Mouse (Mus musculus): ENCODE results near the gene Sardh. TPM values are rescaled to one million over a fixed set of nuclear protein-coding genes. Genes with fewer than 3 reads are reported as not detected.

Sardh gene
- polyA plus RNA-seq, 1 experiment = 28.4 TPM

GRCm38 (mm10) chr2:27179101-27179500, 69.0 kb downstream of the Sardh start:
- Histone ChIP-seq H3K36me3 (ENCODE audit: control insufficient read depth, insufficient read depth) (no peaks in the 10 kb centered on the region), H3K4me2 (ENCODE audit: low read depth) (peak overlapping the region; percentile 14), H3K4me3 (no peak overlapping the region), H3K27me3 (ENCODE audit: control insufficient read depth, insufficient read depth, insufficient read length) (peaks cover 21% of the 10 kb centered on the region), H3ac (ENCODE audit: control insufficient read depth, insufficient read length) (no peak overlapping the region), H3K79me2 (ENCODE audit: control insufficient read depth, insufficient read depth) (no peaks in the 10 kb centered on the region)
- TF ChIP-seq USF1 (IDR thresholded peaks at IDR 0.05; ENCODE audit: low read depth) (no peak), POLR2AphosphoS2 (IDR thresholded peaks at IDR 0.05; ENCODE audit: insufficient read length, low read depth) (no peak), TCF12 (IDR thresholded peaks at IDR 0.05; ENCODE audit: insufficient read depth, poor library complexity, severe bottlenecking) (no peak), MAX (IDR thresholded peaks at IDR 0.05; ENCODE audit: low read depth) (no peak), MYOD1 (IDR thresholded peaks at IDR 0.05; ENCODE audit: control insufficient read depth in 1 of 3, insufficient read length in 2 of 3, low read depth in 2 of 3) (peak in 1 of 3 experiments; percentile 40), SRF (IDR thresholded peaks at IDR 0.05; ENCODE audit: control insufficient read depth, insufficient read length, low read depth) (no peak), REST (IDR thresholded peaks at IDR 0.05; ENCODE audit: insufficient read depth, insufficient read length) (no peak), MYOG (IDR thresholded peaks at IDR 0.05; ENCODE audit: control insufficient read depth in 1 of 3, insufficient read depth in 1 of 3, insufficient read length in 2 of 3, low read depth in 2 of 3) (peak in 1 of 3 experiments; percentile 34), TCF3 (IDR thresholded peaks at IDR 0.05; ENCODE audit: insufficient read length, low read depth) (no peak)

- Histone ChIP-seq H3K27me3 (ENCODE audit: control insufficient read depth, insufficient read depth, insufficient read length) (peaks cover 27% of the 10 kb centered on the region), H3K4me2 (ENCODE audit: low read depth) (peak overlapping the region; percentile 9), H3K36me3 (ENCODE audit: control insufficient read depth, insufficient read depth) (no peaks in the 10 kb centered on the region), H3ac (ENCODE audit: control insufficient read depth, insufficient read length) (no peak overlapping the region), H3K4me3 (no peak overlapping the region), H3K79me2 (ENCODE audit: control insufficient read depth, insufficient read depth) (no peaks in the 10 kb centered on the region)
- TF ChIP-seq MYOG (IDR thresholded peaks at IDR 0.05; ENCODE audit: control insufficient read depth in 1 of 3, insufficient read depth in 1 of 3, insufficient read length in 2 of 3, low read depth in 2 of 3) (no peak), MYOD1 (IDR thresholded peaks at IDR 0.05; ENCODE audit: control insufficient read depth in 1 of 3, insufficient read length in 2 of 3, low read depth in 2 of 3) (peak in 2 of 3 experiments; percentile 22 to 43)
Measured at GRCm38 (mm10) chr2:27175696-27176267, 72.4 kb downstream of the Sardh start.

- peaks cover 31% of the 10 kb centered on the region for H3K27me3 ChIP-seq (ENCODE audit: control insufficient read depth, insufficient read depth, insufficient read length)
- no peak overlapping the region for H3ac ChIP-seq (ENCODE audit: control insufficient read depth, insufficient read length)
- H3K36me3 ChIP-seq (ENCODE audit: control insufficient read depth, insufficient read depth) = no peaks in the 10 kb centered on the region
- H3K79me2 ChIP-seq (ENCODE audit: control insufficient read depth, insufficient read depth) = no peaks in the 10 kb centered on the region
- H3K4me3 ChIP-seq = no peak overlapping the region
- TF ChIP-seq POLR2AphosphoS2 (IDR thresholded peaks at IDR 0.05; ENCODE audit: insufficient read length, low read depth) (no peak), REST (IDR thresholded peaks at IDR 0.05; ENCODE audit: insufficient read depth, insufficient read length) (no peak), MYOD1 (IDR thresholded peaks at IDR 0.05; ENCODE audit: control insufficient read depth in 1 of 3, insufficient read length in 2 of 3, low read depth in 2 of 3) (no peak), MYOG (IDR thresholded peaks at IDR 0.05; ENCODE audit: control insufficient read depth in 1 of 3, insufficient read depth in 1 of 3, insufficient read length in 2 of 3, low read depth in 2 of 3) (no peak), SRF (IDR thresholded peaks at IDR 0.05; ENCODE audit: control insufficient read depth, insufficient read length, low read depth) (no peak), CEBPB (IDR thresholded peaks at IDR 0.05; ENCODE audit: insufficient read depth, poor library complexity, severe bottlenecking) (no peak), TCF12 (IDR thresholded peaks at IDR 0.05; ENCODE audit: insufficient read depth, poor library complexity, severe bottlenecking) (no peak), USF1 (IDR thresholded peaks at IDR 0.05; ENCODE audit: low read depth) (no peak)
- H3K4me2 ChIP-seq (ENCODE audit: low read depth) = no peak overlapping the region
Measured at GRCm38 (mm10) chr2:27174242-27174641, 73.9 kb downstream of the Sardh start.

- Histone ChIP-seq H3K27me3 (ENCODE audit: control insufficient read depth, insufficient read depth, insufficient read length) (peaks cover 59% of the 10 kb centered on the region), H3K4me2 (ENCODE audit: low read depth) (no peak overlapping the region), H3K36me3 (ENCODE audit: control insufficient read depth, insufficient read depth) (no peaks in the 10 kb centered on the region), H3ac (ENCODE audit: control insufficient read depth, insufficient read length) (no peak overlapping the region), H3K4me3 (no peak overlapping the region), H3K79me2 (ENCODE audit: control insufficient read depth, insufficient read depth) (no peaks in the 10 kb centered on the region)
- TF ChIP-seq TCF12 (IDR thresholded peaks at IDR 0.05; ENCODE audit: insufficient read depth, poor library complexity, severe bottlenecking) (no peak), POLR2AphosphoS2 (IDR thresholded peaks at IDR 0.05; ENCODE audit: insufficient read length, low read depth) (no peak), REST (IDR thresholded peaks at IDR 0.05; ENCODE audit: insufficient read depth, insufficient read length) (no peak), MYOG (IDR thresholded peaks at IDR 0.05; ENCODE audit: control insufficient read depth in 1 of 3, insufficient read depth in 1 of 3, insufficient read length in 2 of 3, low read depth in 2 of 3) (no peak), MYOD1 (IDR thresholded peaks at IDR 0.05; ENCODE audit: control insufficient read depth in 1 of 3, insufficient read length in 2 of 3, low read depth in 2 of 3) (no peak), E2F4 (IDR thresholded peaks at IDR 0.05; ENCODE audit: insufficient read depth) (no peak), SRF (IDR thresholded peaks at IDR 0.05; ENCODE audit: control insufficient read depth, insufficient read length, low read depth) (no peak), POLR2A (IDR thresholded peaks at IDR 0.05; ENCODE audit: insufficient read length, low read depth) (no peak), TCF3 (IDR thresholded peaks at IDR 0.05; ENCODE audit: insufficient read length, low read depth) (no peak), USF1 (IDR thresholded peaks at IDR 0.05; ENCODE audit: low read depth) (no peak), CEBPB (IDR thresholded peaks at IDR 0.05; ENCODE audit: insufficient read depth, poor library complexity, severe bottlenecking) (no peak), MAX (IDR thresholded peaks at IDR 0.05; ENCODE audit: low read depth) (no peak)
Measured at GRCm38 (mm10) chr2:27166999-27167398, 81.1 kb downstream of the Sardh start.

- no peak overlapping the region for H3K4me3 ChIP-seq
- TF ChIP-seq MYOD1 (IDR thresholded peaks at IDR 0.05; ENCODE audit: control insufficient read depth in 1 of 3, insufficient read length in 2 of 3, low read depth in 2 of 3) (no peak), CEBPB (IDR thresholded peaks at IDR 0.05; ENCODE audit: insufficient read depth, poor library complexity, severe bottlenecking) (no peak), POLR2AphosphoS2 (IDR thresholded peaks at IDR 0.05; ENCODE audit: insufficient read length, low read depth) (no peak), MYOG (IDR thresholded peaks at IDR 0.05; ENCODE audit: control insufficient read depth in 1 of 3, insufficient read depth in 1 of 3, insufficient read length in 2 of 3, low read depth in 2 of 3) (no peak), SRF (IDR thresholded peaks at IDR 0.05; ENCODE audit: control insufficient read depth, insufficient read length, low read depth) (no peak), REST (IDR thresholded peaks at IDR 0.05; ENCODE audit: insufficient read depth, insufficient read length) (no peak), TCF12 (IDR thresholded peaks at IDR 0.05; ENCODE audit: insufficient read depth, poor library complexity, severe bottlenecking) (no peak), MAX (IDR thresholded peaks at IDR 0.05; ENCODE audit: low read depth) (no peak), USF1 (IDR thresholded peaks at IDR 0.05; ENCODE audit: low read depth) (no peak), E2F4 (IDR thresholded peaks at IDR 0.05; ENCODE audit: insufficient read depth) (no peak), POLR2A (IDR thresholded peaks at IDR 0.05; ENCODE audit: insufficient read length, low read depth) (no peak), TCF3 (IDR thresholded peaks at IDR 0.05; ENCODE audit: insufficient read length, low read depth) (no peak)
- H3ac ChIP-seq (ENCODE audit: control insufficient read depth, insufficient read length) = no peak overlapping the region
- no peaks in the 10 kb centered on the region for H3K36me3 ChIP-seq (ENCODE audit: control insufficient read depth, insufficient read depth)
- H3K4me2 ChIP-seq (ENCODE audit: low read depth) = no peak overlapping the region
- H3K27me3 ChIP-seq (ENCODE audit: control insufficient read depth, insufficient read depth, insufficient read length) = peaks cover 54% of the 10 kb centered on the region
- H3K79me2 ChIP-seq (ENCODE audit: control insufficient read depth, insufficient read depth) = no peaks in the 10 kb centered on the region
Measured at GRCm38 (mm10) chr2:27166074-27166473, 82.1 kb downstream of the Sardh start.
